Mouse (Mus musculus) liver, postnatal 0 days (tissue): ENCODE data around the gene Cstl1.

Experiments used
- CTCF ChIP-seq: sonication (generic); IDR thresholded peaks from 2 replicates; pipeline ENCODE4 v1.5.1; 2016; ENCODE audit warnings: antibody characterized with exemption, low read depth
- EP300 ChIP-seq: IDR thresholded peaks from 2 replicates; pipeline ENCODE4 v1.6.1; 2016; ENCODE audit warnings: antibody characterized with exemption, low read depth, mild to moderate bottlenecking

DNA sequence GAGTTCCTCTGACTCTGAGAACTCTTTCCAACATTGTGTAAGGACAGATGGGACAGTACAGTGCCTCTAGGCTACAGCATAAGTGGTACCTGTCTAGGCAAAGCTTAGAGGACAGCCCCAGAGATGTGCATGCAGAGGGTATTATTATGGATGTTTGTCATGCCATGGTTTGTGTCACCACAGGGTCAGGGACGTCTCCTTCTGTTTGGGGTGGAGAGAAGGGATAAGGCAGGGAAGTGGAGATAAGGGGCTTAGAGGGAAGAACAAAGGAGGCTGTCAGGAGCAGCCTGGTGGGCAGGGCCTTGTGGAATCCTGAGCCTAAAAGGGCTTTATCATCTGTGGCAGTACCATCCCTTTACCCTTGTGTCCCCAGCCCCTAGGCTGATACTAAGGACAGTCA, 31.6 kb downstream of the Cstl1 start, which contains the start of gene 8030411F24Rik:
- TF ChIP-seq CTCF (no peak), EP300 (no peak)
